ENCODE assay signal across 30 mouse cellular contexts in the genomic region with DNA sequence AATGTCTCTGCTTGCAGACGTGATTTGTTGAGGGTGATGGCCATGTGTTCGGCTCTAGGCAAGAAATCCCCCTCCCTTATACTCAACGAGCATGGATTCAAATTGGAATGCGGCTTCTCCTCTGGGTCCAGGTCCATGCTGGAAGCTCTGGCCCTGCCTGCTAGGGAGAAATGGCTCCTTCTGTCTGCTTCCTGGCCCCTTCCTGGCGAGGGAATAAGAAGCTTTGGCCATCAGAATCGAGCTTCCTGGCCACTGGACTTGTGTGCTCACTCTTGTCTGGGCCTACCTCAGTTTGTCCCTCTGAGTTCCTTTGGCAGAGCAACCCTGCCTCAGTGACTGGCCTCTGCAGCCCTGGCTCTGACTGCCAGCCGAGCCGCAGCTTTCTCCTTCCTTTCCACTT. TPM values are rescaled to one million over a fixed set of nuclear protein-coding genes. Genes with fewer than 3 reads are reported as not detected.
"Had no signal": no experiment of that assay in that cellular context is flagged by ENCODE, and none has a peak within 500 bp of the region (broad histone marks: within the 10 kb centered on the region; RNA-seq: fewer than 3 reads in every experiment).

No protein-coding gene starts in this region.

- H3K4me1 ChIP-seq: limb, embryonic 12.5 days had no signal

- H3K9ac ChIP-seq: heart, embryonic 13.5 days; heart, embryonic 15.5 days; hindbrain, embryonic 12.5 days; hindbrain, embryonic 14.5 days; intestine, embryonic 15.5 days; limb, embryonic 12.5 days; liver, embryonic 13.5 days had no signal

- DNase-seq: gastrocnemius, postnatal 36 days; heart, postnatal 36 days; kidney, adult 18-20 months; kidney, adult 8-10 months; kidney, postnatal 10 days; kidney, postnatal 25 days; kidney, postnatal 4 days; liver; liver, embryonic 13.5 days had no signal

- H3K36me3 ChIP-seq: heart, embryonic 13.5 days; heart, embryonic 15.5 days; hindbrain, embryonic 10.5 days; hindbrain, embryonic 12.5 days; intestine, embryonic 15.5 days; limb, embryonic 10.5 days; limb, embryonic 12.5 days; liver, embryonic 13.5 days had no signal

- H3K27ac ChIP-seq: gastrocnemius, adult 2 months; heart, embryonic 13.5 days; heart, embryonic 15.5 days; hindbrain, embryonic 12.5 days; hindbrain, embryonic 14.5 days; intestine, embryonic 15.5 days; layer of hippocampus, adult 2 months; left cerebral cortex, adult 2 months; limb, embryonic 10.5 days; limb, embryonic 12.5 days; liver, embryonic 13.5 days had no signal

- H3K27me3 ChIP-seq: heart, embryonic 13.5 days; hindbrain, embryonic 12.5 days; intestine, embryonic 15.5 days; limb, embryonic 12.5 days; liver, embryonic 13.5 days had no signal

- H3K4me2 ChIP-seq: heart, embryonic 11.5 days; heart, embryonic 13.5 days; heart, embryonic 15.5 days; hindbrain, embryonic 12.5 days; hindbrain, embryonic 14.5 days; intestine, embryonic 15.5 days; limb, embryonic 12.5 days; liver, embryonic 11.5 days; liver, embryonic 13.5 days had no signal

- H3K4me3 ChIP-seq: gastrocnemius, adult 2 months; heart, embryonic 13.5 days; heart, embryonic 15.5 days; hindbrain, embryonic 10.5 days; hindbrain, embryonic 12.5 days; intestine, embryonic 15.5 days; layer of hippocampus, adult 2 months; left cerebral cortex, adult 2 months; limb, embryonic 10.5 days; limb, embryonic 12.5 days; liver, embryonic 13.5 days had no signal

- H3K9me3 ChIP-seq: heart, embryonic 13.5 days; heart, embryonic 15.5 days; hindbrain, embryonic 10.5 days; hindbrain, embryonic 12.5 days; intestine, embryonic 15.5 days; limb, embryonic 10.5 days; limb, embryonic 12.5 days; liver, embryonic 13.5 days had no signal

- ATAC-seq: hindbrain, embryonic 16.5 days; inflammation-experienced regulatory T-cells, adult 6 months; intestine, embryonic 15.5 days; intestine, postnatal 0 days had no signal

RNA-seq across cellular contexts. Expression of gene Cfap97d2, which starts 8.5 kb away (rescaled TPM):
- total RNA-seq: gastrocnemius, adult 2 months; gastrocnemius, postnatal 10 days; gastrocnemius, postnatal 36 days; granulocyte monocyte progenitor cell, adult 5-6 weeks; heart, adult 8-10 months; heart, postnatal 10 days; heart, postnatal 36 days had no signal
- polyA plus RNA-seq: heart, embryonic 11.5 days; heart, embryonic 13.5 days; heart, embryonic 15.5 days; inflammation-experienced regulatory T-cells, adult 6 months; intestine, postnatal 0 days; kidney, embryonic 16.5 days; limb, embryonic 10.5 days; liver, embryonic 11.5 days; liver, embryonic 13.5 days had no signal
